ENCODE assay signal across 9 mouse cellular contexts in the genomic region with DNA sequence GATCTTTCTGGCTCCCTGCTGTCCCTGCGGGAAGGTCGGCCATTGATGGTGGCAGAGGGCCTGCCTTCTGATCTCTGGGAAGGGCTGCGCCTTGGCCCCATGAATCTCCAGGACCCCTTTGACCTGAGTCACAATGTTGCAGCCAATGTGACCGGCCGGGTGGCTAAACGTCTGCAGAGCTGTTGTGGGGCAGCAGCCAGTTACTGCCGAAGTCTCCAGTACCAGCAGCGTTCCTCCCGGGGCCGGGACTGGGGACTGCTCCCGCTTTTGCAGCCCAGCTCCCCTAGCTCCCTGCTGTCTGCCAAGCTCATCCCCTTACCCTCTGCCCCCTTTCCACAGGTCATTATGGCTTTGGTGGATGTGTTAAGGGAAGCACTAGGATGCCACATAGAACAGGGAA. TPM values are rescaled to one million over a fixed set of nuclear protein-coding genes. Genes with fewer than 3 reads are reported as not detected.
DNase-seq lines count a peak whose midpoint lies in the region; ATAC-seq and TF ChIP-seq lines count a peak whose summit lies in the region.
"Had no signal": no experiment of that assay in that cellular context is flagged by ENCODE, and none has a peak within 500 bp of the region (broad histone marks: within the 10 kb centered on the region; RNA-seq: fewer than 3 reads in every experiment).

No protein-coding gene starts in this region.

- H3K9me3 ChIP-seq in heart, embryonic 16.5 days (replicated peaks; ENCODE audit: control insufficient read depth, low read length): no peaks in the 10 kb centered on the region
- no peaks in the 10 kb centered on the region for H3K9me3 ChIP-seq in lung, postnatal 0 days (ENCODE audit: low read length)
- no peaks in the 10 kb centered on the region for H3K9me3 ChIP-seq in embryonic facial prominence, embryonic 15.5 days (replicated peaks)
- H3K9me3 ChIP-seq in limb, embryonic 13.5 days: no peaks in the 10 kb centered on the region

- no peaks in the 10 kb centered on the region for H3K27me3 ChIP-seq in heart, embryonic 16.5 days (ENCODE audit: control insufficient read depth, insufficient read depth, low read length)
- no peaks in the 10 kb centered on the region for H3K27me3 ChIP-seq in lung, postnatal 0 days (replicated peaks; ENCODE audit: insufficient read depth, low read length)
- H3K27me3 ChIP-seq in embryonic facial prominence, embryonic 15.5 days: no peaks in the 10 kb centered on the region
- no peaks in the 10 kb centered on the region for H3K27me3 ChIP-seq in limb, embryonic 13.5 days

- H3K4me1 ChIP-seq in heart, embryonic 16.5 days (ENCODE audit: control insufficient read depth, insufficient read depth, low read length): peaks cover 21% of the 10 kb centered on the region
- H3K4me1 ChIP-seq in lung, postnatal 0 days (ENCODE audit: insufficient read depth, low read depth, low read length): 0 out of 2 replicates have a peak, but pooled peaks cover 4% of the 10 kb centered on the region
- H3K4me1 ChIP-seq in embryonic facial prominence, embryonic 15.5 days: peaks cover 22% of the 10 kb centered on the region
- H3K4me1 ChIP-seq in limb, embryonic 13.5 days: peaks cover 28% of the 10 kb centered on the region

- no peak for TF ChIP-seq EP300 in lung, postnatal 0 days (IDR thresholded peaks at IDR 0.05)

- H3K4me2 ChIP-seq in heart, embryonic 16.5 days (ENCODE audit: low read depth, low read length): no peak overlapping the region
- no peak overlapping the region for H3K4me2 ChIP-seq in lung, postnatal 0 days (replicated peaks; ENCODE audit: low read depth, low read length)
- peak overlapping the region; percentile 59; the same call in 1 of the 2 replicates for H3K4me2 ChIP-seq in embryonic facial prominence, embryonic 15.5 days (replicated peaks)
- 0 out of 2 replicates have a peak overlapping the region, but pooled peaks have one; percentile 92 for H3K4me2 ChIP-seq in limb, embryonic 13.5 days (replicated peaks)

- peak overlapping the region; percentile 96; the same call in 1 of the 2 replicates for H3K27ac ChIP-seq in heart, embryonic 16.5 days (ENCODE audit: low read length)
- peak overlapping the region; percentile 98 for H3K27ac ChIP-seq in lung, postnatal 0 days (ENCODE audit: low read length)
- H3K27ac ChIP-seq in embryonic facial prominence, embryonic 15.5 days (replicated peaks): peak overlapping the region; percentile 98; the same call in 1 of the 2 replicates
- no peak overlapping the region for H3K27ac ChIP-seq in limb, embryonic 13.5 days

- no peak for ATAC-seq in heart, embryonic 16.5 days (replicated peaks; ENCODE audit: extremely low read depth, insufficient read depth, low FRiP score)
- no peak for ATAC-seq in lung, postnatal 0 days
- ATAC-seq in embryonic facial prominence, embryonic 15.5 days (ENCODE audit: insufficient number of reproducible peaks, low FRiP score, low TSS enrichment, low read depth): no peak
- no peak for ATAC-seq in limb, embryonic 13.5 days (ENCODE audit: low FRiP score, low read depth)

- WGBS in heart, embryonic 16.5 days: 89% methylated on average over 11 of the region's 11 CpGs
- WGBS in lung, postnatal 0 days: 90% methylated on average over 11 of the region's 11 CpGs
- 81% methylated on average over 11 of the region's 11 CpGs for WGBS in embryonic facial prominence, embryonic 15.5 days
- 87% methylated on average over 11 of the region's 11 CpGs for WGBS in limb, embryonic 13.5 days

- no peak overlapping the region for H3K9ac ChIP-seq in heart, embryonic 16.5 days (ENCODE audit: low read length)
- H3K9ac ChIP-seq in lung, postnatal 0 days (replicated peaks; ENCODE audit: low read depth): 0 out of 2 replicates have a peak overlapping the region, but pooled peaks have one; percentile 81
- H3K9ac ChIP-seq in embryonic facial prominence, embryonic 15.5 days: no peak overlapping the region
- peak overlapping the region; percentile 72 for H3K9ac ChIP-seq in limb, embryonic 13.5 days

- TF ChIP-seq CTCF in lung, postnatal 0 days (IDR thresholded peaks at IDR 0.05): no peak

- H3K36me3 ChIP-seq in heart, embryonic 16.5 days (ENCODE audit: control insufficient read depth, insufficient read depth): peaks cover 49% of the 10 kb centered on the region
- H3K36me3 ChIP-seq in lung, postnatal 0 days (ENCODE audit: insufficient read depth, low read length): peaks cover 27% of the 10 kb centered on the region
- peaks cover 70% of the 10 kb centered on the region for H3K36me3 ChIP-seq in embryonic facial prominence, embryonic 15.5 days
- peaks cover 75% of the 10 kb centered on the region for H3K36me3 ChIP-seq in limb, embryonic 13.5 days

- no peak overlapping the region for H3K4me3 ChIP-seq in heart, embryonic 16.5 days (ENCODE audit: low read length)
- no peak overlapping the region for H3K4me3 ChIP-seq in lung, postnatal 0 days (ENCODE audit: low read depth, low read length)
- no peak overlapping the region for H3K4me3 ChIP-seq in embryonic facial prominence, embryonic 15.5 days (replicated peaks)
- no peak overlapping the region for H3K4me3 ChIP-seq in limb, embryonic 13.5 days

- DNase-seq in heart, adult 18-20 months: no peak
- DNase-seq in lung, postnatal 0 days (ENCODE audit: low spot score): no peak
- DNase-seq in lung, postnatal 4 days: no peak
- no peak for DNase-seq in MN1 (ENCODE audit: low spot score)
- DNase-seq in urinary bladder, postnatal 4 days (ENCODE audit: low spot score in 2 of 2): no peak
- DNase-seq: lung, postnatal 14 days had no signal

RNA-seq across cellular contexts. Expression of a gene that starts 1.8 kb away (rescaled TPM):
- polyA plus RNA-seq in heart, embryonic 16.5 days (2015; fragmentation: Nextera tagmentation; extraction: Ambion mirVana): 239 and 240 TPM in 2 replicates
- total RNA-seq in heart, adult 18-20 months (2021): 100 to 1,000 TPM; 239 to 257 TPM
- 153 and 159 TPM in 2 replicates for polyA plus RNA-seq in lung, postnatal 0 days (2015; fragmentation: Nextera tagmentation; extraction: Ambion mirVana)
- polyA plus RNA-seq in embryonic facial prominence, embryonic 15.5 days (2015; fragmentation: Nextera tagmentation; extraction: Ambion mirVana): 443 and 458 TPM in 2 replicates
- polyA plus RNA-seq in limb, embryonic 13.5 days (2015; fragmentation: Nextera tagmentation; extraction: Ambion mirVana): 508 and 512 TPM in 2 replicates

RNA-seq across cellular contexts. Expression of a gene that starts 11.4 kb away (rescaled TPM):
- polyA plus RNA-seq in heart, embryonic 16.5 days (2015; fragmentation: Nextera tagmentation; extraction: Ambion mirVana): 17.5 and 18.4 TPM in 2 replicates
- 1 to 10 TPM; 8.2 to 9.5 TPM for total RNA-seq in heart, adult 18-20 months (2021)
- 12.8 and 13.6 TPM in 2 replicates for polyA plus RNA-seq in lung, postnatal 0 days (2015; fragmentation: Nextera tagmentation; extraction: Ambion mirVana)
- 31.0 and 32.8 TPM in 2 replicates for polyA plus RNA-seq in embryonic facial prominence, embryonic 15.5 days (2015; fragmentation: Nextera tagmentation; extraction: Ambion mirVana)
- polyA plus RNA-seq in limb, embryonic 13.5 days (2015; fragmentation: Nextera tagmentation; extraction: Ambion mirVana): 35.6 and 36.5 TPM in 2 replicates

RNA-seq across cellular contexts. Expression of a gene that starts 23.4 kb away (rescaled TPM):
- 92.1 and 96.0 TPM in 2 replicates for polyA plus RNA-seq in heart, embryonic 16.5 days (2015; fragmentation: Nextera tagmentation; extraction: Ambion mirVana)
- total RNA-seq in heart, adult 18-20 months (2021): 10 to 100 TPM; 28.8 to 30.1 TPM
- polyA plus RNA-seq in lung, postnatal 0 days (2015; fragmentation: Nextera tagmentation; extraction: Ambion mirVana): 81.8 and 84.7 TPM in 2 replicates
- 155 and 156 TPM in 2 replicates for polyA plus RNA-seq in embryonic facial prominence, embryonic 15.5 days (2015; fragmentation: Nextera tagmentation; extraction: Ambion mirVana)
- polyA plus RNA-seq in limb, embryonic 13.5 days (2015; fragmentation: Nextera tagmentation; extraction: Ambion mirVana): 192 and 193 TPM in 2 replicates

RNA-seq across cellular contexts. Expression of a gene that starts 24.0 kb away (rescaled TPM):
- polyA plus RNA-seq in heart, embryonic 16.5 days (2015; fragmentation: Nextera tagmentation; extraction: Ambion mirVana): 28.7 and 36.5 TPM in 2 replicates
- 100 to 1,000 TPM; 341 to 356 TPM for total RNA-seq in heart, adult 18-20 months (2021)
- polyA plus RNA-seq in lung, postnatal 0 days (2015; fragmentation: Nextera tagmentation; extraction: Ambion mirVana): 151 and 163 TPM in 2 replicates
- polyA plus RNA-seq in embryonic facial prominence, embryonic 15.5 days (2015; fragmentation: Nextera tagmentation; extraction: Ambion mirVana): 71.9 and 92.4 TPM in 2 replicates
- 35.2 and 35.6 TPM in 2 replicates for polyA plus RNA-seq in limb, embryonic 13.5 days (2015; fragmentation: Nextera tagmentation; extraction: Ambion mirVana)

RNA-seq across cellular contexts. Expression of a gene that starts 35.7 kb away (rescaled TPM):
- 16.0 and 17.2 TPM in 2 replicates for polyA plus RNA-seq in heart, embryonic 16.5 days (2015; fragmentation: Nextera tagmentation; extraction: Ambion mirVana)
- 1 to 10 TPM; 5.7 to 7.6 TPM for total RNA-seq in heart, adult 18-20 months (2021)
- 28.6 and 30.5 TPM in 2 replicates for polyA plus RNA-seq in lung, postnatal 0 days (2015; fragmentation: Nextera tagmentation; extraction: Ambion mirVana)
- polyA plus RNA-seq in embryonic facial prominence, embryonic 15.5 days (2015; fragmentation: Nextera tagmentation; extraction: Ambion mirVana): 41.3 and 43.1 TPM in 2 replicates
- polyA plus RNA-seq in limb, embryonic 13.5 days (2015; fragmentation: Nextera tagmentation; extraction: Ambion mirVana): 36.9 and 37.2 TPM in 2 replicates

Comparison
In these comparisons a context has a peak if more than half of its experiments do, and no peak if none do; other contexts are left out.
1. H3K4me2 ChIP-seq: peak in embryonic facial prominence, embryonic 15.5 days (single experiment) and limb, embryonic 13.5 days (single experiment); none in heart, embryonic 16.5 days (single experiment) and lung, postnatal 0 days (single experiment).
2. H3K9ac ChIP-seq: peak in lung, postnatal 0 days (single experiment) and limb, embryonic 13.5 days (single experiment); none in heart, embryonic 16.5 days (single experiment) and embryonic facial prominence, embryonic 15.5 days (single experiment).